Mouse (Mus musculus) forebrain, postnatal 0 days (tissue): ENCODE measurements around the gene Hdgfl3. TPM values are rescaled to one million over a fixed set of nuclear protein-coding genes. Genes with fewer than 3 reads are reported as not detected.

Experiments used
- ATAC-seq: fragments of 200-750 bp; cut with Nextera tagmentation; 2 replicates; pipeline ENCODE4 v1.8.0; 2017; ENCODE audit warnings: mild to moderate bottlenecking, moderate library complexity
- DNase-seq: peaks from one replicate; pipeline ENCODE4 v3.0.0-alpha.2; 2015
- H3K27ac ChIP-seq: fragments of 300-500 bp; sonication (generic); 2 replicates; pipeline ENCODE4 v1.5.1; 2014; ENCODE audit warnings: low read depth, mild to moderate bottlenecking, antibody characterized with exemption, low read length, moderate library complexity, mixed read lengths
- H3K27me3 ChIP-seq: fragments of 300-500 bp; sonication (generic); 2 replicates; pipeline ENCODE4 v1.6.1; 2014; ENCODE audit warnings: mild to moderate bottlenecking, low read length, mixed read lengths; ENCODE audit not compliant: insufficient read depth
- H3K36me3 ChIP-seq: fragments of 300-500 bp; sonication (generic); 2 replicates; pipeline ENCODE4 v1.6.1; 2014; ENCODE audit warnings: mild to moderate bottlenecking, moderate library complexity; ENCODE audit not compliant: insufficient read depth
- H3K4me1 ChIP-seq: fragments of 300-500 bp; sonication (generic); 2 replicates; pipeline ENCODE4 v1.6.1; 2014; ENCODE audit warnings: antibody characterized with exemption; ENCODE audit not compliant: insufficient read depth
- H3K4me2 ChIP-seq: fragments of 300-500 bp; sonication (generic); 2 replicates; pipeline ENCODE4 v1.6.1; 2014; ENCODE audit warnings: low read depth, mild to moderate bottlenecking, moderate library complexity
- H3K4me3 ChIP-seq: fragments of 300-500 bp; sonication (generic); 2 replicates; pipeline ENCODE4 v1.5.1; 2014; ENCODE audit warnings: low read depth, low read length, mixed read lengths
- H3K9ac ChIP-seq: fragments of 300-500 bp; sonication (generic); 2 replicates; pipeline ENCODE4 v1.6.1; 2014; ENCODE audit warnings: mild to moderate bottlenecking
- H3K9me3 ChIP-seq: fragments of 300-500 bp; sonication (generic); 2 replicates; pipeline ENCODE4 v1.6.1; 2016; ENCODE audit warnings: low read length
- CTCF ChIP-seq: sonication (generic); IDR thresholded peaks from 2 replicates; pipeline ENCODE4 v1.5.1; 2016; ENCODE audit warnings: antibody characterized with exemption, control low read depth, low read depth
- WGBS: fragments of 180-500 bp; shearing (Covaris S2); extraction: QIAGEN DNeasy Blood & Tissue Kit; methylation state at CpG from one replicate; pipeline ENCODE4 v1.1.7; 2014; 5-methylcytosine and 5-hydroxymethylcytosine counted together
- polyA plus RNA-seq: library from polyadenylated mRNA; unstranded; fragments of >200 nt; fragmentation: Nextera tagmentation; extraction: Ambion mirVana; gene quantifications from 2 replicates; pipeline ENCODE4 v1.2.1, GENCODE M21; 2015
- total RNA-seq: library from RNA; depleted of rRNA; stranded (reverse); fragments of >200 nt; gene quantifications from 2 replicates; pipeline ENCODE4 v1.2.3, GENCODE M21; 2014

Gene Hdgfl3
- total and polyA plus RNA-seq, 2 experiments from 2014 or later = 62.5 to 191 TPM

DNA sequence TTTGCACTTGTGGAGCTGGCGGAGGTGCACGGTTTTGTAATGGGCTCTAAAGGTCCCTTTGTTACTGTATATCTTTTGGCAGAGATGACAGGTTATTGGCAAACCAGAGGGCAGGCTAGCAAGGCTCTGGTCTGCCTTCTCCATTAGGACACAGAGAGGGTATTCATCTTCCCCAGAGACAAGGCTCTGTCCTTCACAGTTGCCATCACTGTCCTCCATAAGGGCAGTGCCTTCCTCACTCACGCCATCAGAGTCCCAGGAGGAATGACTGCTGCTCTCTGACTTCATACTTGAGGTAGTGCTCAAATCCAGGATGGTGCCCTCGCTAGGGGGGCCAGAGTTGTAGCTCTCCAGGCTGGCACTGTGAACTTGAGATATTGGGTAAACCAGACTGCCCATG lies 34.2 kb upstream of the Hdgfl3 start:
- no peaks in the 10 kb centered on the region for H3K36me3 ChIP-seq
- no peak for ATAC-seq
- 79% methylated on average over 4 of the region's 4 CpGs for WGBS
- no peak overlapping the region for H3K4me3 ChIP-seq
- H3K27ac ChIP-seq = no peak overlapping the region
- H3K9ac ChIP-seq = no peak overlapping the region
- no peak overlapping the region for H3K4me2 ChIP-seq
- H3K27me3 ChIP-seq = no peaks in the 10 kb centered on the region
- no peaks in the 10 kb centered on the region for H3K4me1 ChIP-seq
- no peaks in the 10 kb centered on the region for H3K9me3 ChIP-seq
- no peak for DNase-seq
- no peak for TF ChIP-seq CTCF

DNA sequence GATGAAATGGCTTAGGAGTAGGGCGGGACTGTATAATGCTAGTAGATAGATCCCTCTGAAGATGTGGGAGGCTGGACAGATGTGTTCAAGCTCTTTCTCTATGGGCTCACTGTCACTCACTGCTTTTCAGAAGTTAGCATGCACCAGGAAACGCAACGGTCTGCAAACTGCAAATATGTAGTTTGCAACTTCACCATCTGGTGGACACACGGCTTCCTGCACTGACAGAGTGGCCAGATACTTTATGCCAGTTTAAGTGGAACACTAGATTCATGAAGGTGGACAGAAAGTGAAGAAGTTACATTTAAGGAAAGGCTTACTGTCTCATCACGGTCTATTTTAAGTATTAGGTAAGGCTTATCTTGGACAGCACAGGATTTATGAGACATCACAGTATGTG lies 31.9 kb upstream of the Hdgfl3 start:
- TF ChIP-seq CTCF = peak; percentile 37
- no peak for DNase-seq
- Histone ChIP-seq H3K27ac (no peak overlapping the region), H3K9ac (no peak overlapping the region), H3K36me3 (no peaks in the 10 kb centered on the region), H3K9me3 (no peaks in the 10 kb centered on the region), H3K27me3 (no peaks in the 10 kb centered on the region), H3K4me1 (no peaks in the 10 kb centered on the region), H3K4me2 (no peak overlapping the region), H3K4me3 (no peak overlapping the region)
- WGBS = 85% methylated on average over 5 of the region's 5 CpGs
- no peak for ATAC-seq

DNA sequence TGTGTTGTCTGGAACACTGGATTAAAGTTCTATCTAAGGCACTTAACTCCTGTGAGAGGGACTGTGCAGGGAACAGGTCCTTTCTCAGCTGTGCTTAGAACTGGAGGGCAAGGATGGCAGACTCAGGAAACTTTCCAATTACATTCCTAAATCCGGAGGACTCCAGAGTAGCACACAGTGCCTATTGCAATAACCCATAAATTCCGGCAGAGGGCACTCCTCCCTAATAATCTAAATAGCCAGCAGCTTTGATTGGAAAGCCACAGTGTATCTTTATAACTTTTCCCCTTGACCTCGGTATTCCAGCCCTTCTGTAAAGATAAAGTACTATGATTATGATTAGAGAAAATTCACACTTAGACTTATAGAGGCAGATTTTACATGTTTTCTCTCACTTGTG lies 25.4 kb upstream of the Hdgfl3 start:
- Histone ChIP-seq H3K4me3 (no peak overlapping the region), H3K4me1 (no peaks in the 10 kb centered on the region), H3K4me2 (no peak overlapping the region), H3K36me3 (no peaks in the 10 kb centered on the region), H3K9ac (no peak overlapping the region), H3K9me3 (no peaks in the 10 kb centered on the region), H3K27ac (no peak overlapping the region), H3K27me3 (no peaks in the 10 kb centered on the region)
- ATAC-seq (peak; percentile 71; the same call in 1 of the 2 replicates), DNase-seq (peak; percentile 82)
- WGBS = 3% methylated on average over 3 of the region's 3 CpGs
- peak; percentile 88 for TF ChIP-seq CTCF

DNA sequence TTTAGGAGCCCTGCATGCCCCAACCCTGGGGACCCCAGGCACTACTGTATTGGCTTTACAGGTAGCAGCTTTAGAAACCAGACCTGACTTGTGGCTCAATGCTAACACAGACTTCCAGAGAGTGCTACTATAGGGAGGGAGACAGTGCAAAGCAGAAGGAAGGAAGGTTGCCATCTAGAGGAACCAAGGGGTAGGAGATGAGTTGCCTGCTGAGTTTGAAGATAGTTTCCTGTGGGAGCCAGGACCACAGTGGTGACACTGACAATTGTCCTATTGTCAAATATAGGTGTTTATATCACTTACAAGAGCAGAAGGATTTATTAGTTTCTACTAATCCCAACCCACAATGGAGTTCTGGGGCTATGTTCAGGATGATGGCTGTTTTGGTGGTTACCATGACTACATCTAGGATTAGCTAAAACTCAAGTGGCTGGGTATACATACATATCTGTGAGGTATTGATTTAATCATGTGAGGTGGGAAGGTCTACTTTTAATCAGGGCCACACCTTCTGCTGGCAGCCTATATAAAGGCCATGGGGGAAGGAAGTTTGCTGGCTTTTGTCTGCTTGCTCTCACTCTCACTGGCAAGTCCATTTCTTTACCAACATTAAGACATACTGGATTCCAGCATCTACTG lies 20.1 kb upstream of the Hdgfl3 start:
- DNase-seq (peak; percentile 43), ATAC-seq (peak; percentile 84)
- Histone ChIP-seq H3K9ac (no peak overlapping the region), H3K4me2 (no peak overlapping the region), H3K4me1 (no peaks in the 10 kb centered on the region), H3K27ac (no peak overlapping the region), H3K4me3 (no peak overlapping the region), H3K27me3 (no peaks in the 10 kb centered on the region), H3K36me3 (no peaks in the 10 kb centered on the region), H3K9me3 (no peaks in the 10 kb centered on the region)
- TF ChIP-seq CTCF = peak; percentile 73

DNA sequence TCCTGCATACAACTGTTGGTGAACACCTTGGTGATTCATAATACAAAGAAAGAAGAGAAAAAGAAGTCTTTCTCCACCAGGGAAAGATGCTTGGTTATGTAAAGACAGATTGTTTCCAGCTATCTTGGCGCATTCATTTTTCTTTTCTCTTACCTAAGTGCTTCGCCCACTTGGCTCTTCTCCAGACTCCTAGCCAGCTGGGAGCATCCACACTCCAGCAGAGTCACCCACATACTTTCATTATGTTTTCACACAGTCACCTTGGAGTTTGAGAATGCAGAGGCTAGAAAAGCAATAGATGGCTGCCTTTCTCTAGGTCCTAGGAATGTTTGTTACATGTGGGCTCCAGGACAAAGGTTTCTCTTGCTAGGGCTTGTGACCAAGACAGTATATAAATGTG lies 16.2 kb upstream of the Hdgfl3 start:
- Histone ChIP-seq H3K27ac (no peak overlapping the region), H3K36me3 (no peaks in the 10 kb centered on the region), H3K9ac (no peak overlapping the region), H3K4me3 (no peak overlapping the region), H3K4me1 (no peaks in the 10 kb centered on the region), H3K27me3 (no peaks in the 10 kb centered on the region), H3K4me2 (no peak overlapping the region), H3K9me3 (no peaks in the 10 kb centered on the region)
- ATAC-seq = no peak
- DNase-seq = no peak
- TF ChIP-seq CTCF = no peak
- 65% methylated on average over 2 of the region's 2 CpGs for WGBS

DNA sequence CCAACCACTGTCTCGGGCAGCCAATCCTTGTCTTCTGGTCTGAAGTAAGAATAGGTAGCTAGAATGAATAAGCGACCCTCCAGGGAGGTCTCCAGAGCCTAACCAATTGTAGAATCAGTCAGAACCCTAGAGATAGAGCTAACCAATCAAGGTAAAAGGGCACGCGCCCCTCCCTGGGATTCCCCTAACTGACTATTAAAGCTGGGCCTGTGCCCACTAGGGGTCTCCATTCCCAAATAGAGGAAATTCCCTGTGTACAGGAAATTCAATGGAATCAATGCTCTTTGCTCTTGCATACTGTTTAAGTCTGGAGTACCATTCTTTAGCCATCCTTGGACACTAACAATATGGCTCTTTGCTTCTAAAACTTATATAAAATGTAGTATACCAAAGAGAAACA lies 11.1 kb upstream of the Hdgfl3 start:
- ATAC-seq = no peak
- H3K4me3 ChIP-seq = no peak overlapping the region
- peak; percentile 41; the same call in 1 of the 2 replicates for TF ChIP-seq CTCF

DNA sequence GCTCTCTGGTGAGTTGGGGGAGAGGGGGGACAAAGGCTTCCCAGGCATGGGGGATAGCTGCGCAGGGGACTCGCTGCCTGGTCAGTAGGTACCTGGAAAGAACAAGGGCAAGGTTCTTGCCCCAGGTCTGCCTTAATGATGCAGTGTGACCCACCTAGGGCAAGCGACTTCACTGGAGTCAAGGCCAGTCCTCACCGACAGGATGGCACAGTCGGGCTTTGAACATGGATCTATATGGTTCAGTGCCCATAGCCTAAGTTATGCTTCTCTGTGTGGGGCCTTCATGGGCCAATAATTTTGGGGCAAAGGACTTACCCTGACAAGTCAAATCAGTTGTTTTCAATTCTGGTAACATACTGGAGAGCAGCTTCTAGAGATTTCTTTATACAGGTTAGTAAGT lies 533 bp upstream of the Hdgfl3 start:
- Histone ChIP-seq H3K27ac (peak overlapping the region; percentile 95), H3K9ac (peak overlapping the region; percentile 95), H3K9me3 (no peaks in the 10 kb centered on the region), H3K36me3 (no peaks in the 10 kb centered on the region), H3K4me2 (peak overlapping the region; percentile 61), H3K4me3 (peak overlapping the region; percentile 98), H3K27me3 (no peaks in the 10 kb centered on the region), H3K4me1 (peaks cover 21% of the 10 kb centered on the region)
- peak; percentile 10 for ATAC-seq
- peak; percentile 58 for DNase-seq
- WGBS = 2% methylated on average over 5 of the region's 5 CpGs
- TF ChIP-seq CTCF = peak; percentile 1; the same call in 1 of the 2 replicates

More for the DNA sequence above, 11.1 kb upstream of the Hdgfl3 start:
- H3K36me3 ChIP-seq = no peaks in the 10 kb centered on the region
- whole genome bisulfite sequencing = 25% methylated on average over 4 of the region's 4 CpGs
- H3K9ac ChIP-seq = no peak overlapping the region
- H3K9me3 ChIP-seq = no peaks in the 10 kb centered on the region
- H3K4me2 ChIP-seq = no peak overlapping the region
- no peak overlapping the region for H3K27ac ChIP-seq
- no peaks in the 10 kb centered on the region for H3K27me3 ChIP-seq
- no peaks in the 10 kb centered on the region for H3K4me1 ChIP-seq
- DNase-seq = no peak
